Mouse (Mus musculus) cerebellum, adult 2 months (tissue): ENCODE measurements around the gene Shoc2.

Experiments
- CTCF ChIP-seq: fragments of 200-500 bp; IDR thresholded peaks from 2 replicates; pipeline ENCODE4 v1.5.1; 2011; ENCODE audit warnings: low read depth, mild to moderate bottlenecking, control low read depth, low read length, moderate library complexity, borderline replicate concordance; ENCODE audit not compliant: insufficient read depth
- POLR2A ChIP-seq: fragments of 200-500 bp; IDR thresholded peaks from 2 replicates; pipeline ENCODE4 v1.6.1; 2011; ENCODE audit warnings: low read length, control low read depth, borderline replicate concordance; ENCODE audit not compliant: insufficient read depth

GRCm38 (mm10) chr19:53898046-53898445, 46.1 kb upstream of the Shoc2 start:
- TF ChIP-seq CTCF (no peak), POLR2A (no peak)
